23 mouse cellular contexts compared by ENCODE assay signal in the genomic region with DNA sequence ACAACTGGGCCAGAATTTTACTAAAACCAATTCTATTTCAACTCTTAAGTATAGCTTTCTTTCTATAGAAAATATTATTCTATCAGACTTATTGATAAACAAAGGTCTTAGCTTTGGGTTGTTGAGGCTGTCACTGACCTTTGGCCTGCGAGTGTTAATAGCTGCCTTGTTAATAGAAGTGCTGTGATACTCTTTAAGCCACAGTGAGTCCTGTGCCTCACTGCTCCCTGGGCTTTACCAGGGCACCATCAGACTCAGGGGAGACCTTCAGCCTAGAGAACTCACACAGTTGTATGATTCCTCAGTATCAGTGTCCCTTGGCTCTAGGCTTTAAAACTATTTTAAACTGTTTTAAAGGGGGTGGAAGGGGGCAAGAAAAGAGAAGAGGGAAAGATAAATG.
"Had no signal": no experiment of that assay in that cellular context is flagged by ENCODE, and none has a peak within 500 bp of the region (broad histone marks: within the 10 kb centered on the region; RNA-seq: fewer than 3 reads in every experiment).

No protein-coding gene starts in this region.

- H3K9me3 ChIP-seq: hindbrain, embryonic 13.5 days; hindbrain, embryonic 15.5 days; kidney, embryonic 15.5 days; limb, embryonic 15.5 days; liver, embryonic 15.5 days had no signal

- H3K27me3 ChIP-seq: heart, embryonic 13.5 days; heart, embryonic 15.5 days; hindbrain, embryonic 13.5 days; hindbrain, embryonic 15.5 days; kidney, embryonic 15.5 days; limb, embryonic 13.5 days; limb, embryonic 15.5 days; liver, embryonic 15.5 days had no signal

- DNase-seq: forebrain, postnatal 0 days; gastrocnemius, postnatal 14 days; gastrocnemius, postnatal 36 days; heart, adult 18-20 months; heart, postnatal 14 days; heart, postnatal 36 days; kidney, adult 11 months; kidney, postnatal 14 days; layer of hippocampus, adult 9-11 months; layer of hippocampus, postnatal 36 days; left cerebral cortex, postnatal 4 days had no signal

- ATAC-seq: forebrain, postnatal 0 days; hindbrain, postnatal 0 days; intestine, embryonic 16.5 days had no signal

- H3K4me2 ChIP-seq: heart, embryonic 11.5 days; heart, embryonic 13.5 days; heart, embryonic 15.5 days; hindbrain, embryonic 13.5 days; hindbrain, embryonic 15.5 days; kidney, embryonic 15.5 days; limb, embryonic 13.5 days; limb, embryonic 15.5 days had no signal

- H3K4me3 ChIP-seq: heart, embryonic 13.5 days; heart, embryonic 15.5 days; hindbrain, embryonic 13.5 days; hindbrain, embryonic 15.5 days; kidney, embryonic 15.5 days; limb, embryonic 13.5 days; limb, embryonic 15.5 days; liver, embryonic 15.5 days had no signal

- H3K27ac ChIP-seq: heart, embryonic 13.5 days; heart, embryonic 15.5 days; hindbrain, embryonic 13.5 days; hindbrain, embryonic 15.5 days; hindbrain, postnatal 0 days; kidney, embryonic 15.5 days; kidney, postnatal 0 days; limb, embryonic 13.5 days; limb, embryonic 15.5 days; liver, embryonic 15.5 days had no signal

- H3K36me3 ChIP-seq: hindbrain, embryonic 13.5 days; hindbrain, embryonic 15.5 days; kidney, embryonic 15.5 days; limb, embryonic 15.5 days had no signal

- H3K9ac ChIP-seq: forebrain, postnatal 0 days; heart, embryonic 13.5 days; heart, embryonic 15.5 days; hindbrain, embryonic 13.5 days; hindbrain, embryonic 15.5 days; kidney, embryonic 15.5 days; limb, embryonic 13.5 days; limb, embryonic 15.5 days; liver, embryonic 15.5 days had no signal
